Mouse (Mus musculus): ENCODE results near the gene Vps41. TPM values are rescaled to one million over a fixed set of nuclear protein-coding genes. Genes with fewer than 3 reads are reported as not detected.

Vps41 gene
- polyA plus RNA-seq, 2 experiments: 9.6 to 22.9 TPM

- 65% methylated on average over 5 of the region's 5 CpGs for WGBS (ENCODE audit: insufficient replicate concordance)
- Histone ChIP-seq H3K36me3 (replicated peaks; ENCODE audit: control insufficient read depth, insufficient read depth, low read depth) (no peaks in the 10 kb centered on the region), H3K4me3 (ENCODE audit: insufficient read depth in 1 of 2, low read depth in 2 of 2, low read length in 2 of 2) (no peak overlapping the region), H3K4me1 (replicated peaks; ENCODE audit: control insufficient read depth in 2 of 2, insufficient read depth in 2 of 2, low read length in 1 of 2) (no peaks in the 10 kb centered on the region), H3K27ac (no peak overlapping the region), H3K4me2 (ENCODE audit: low read depth) (no peak overlapping the region), H3K27me3 (ENCODE audit: control insufficient read depth, insufficient read depth, low read length) (no peaks in the 10 kb centered on the region), H3K9ac (replicated peaks) (no peak overlapping the region), H3K9me3 (ENCODE audit: control insufficient read depth, low read length) (no peaks in the 10 kb centered on the region)
- no peak for TF ChIP-seq EP300 (IDR thresholded peaks at IDR 0.05; ENCODE audit: low read depth)
- no peak for TF ChIP-seq CTCF (IDR thresholded peaks at IDR 0.05; ENCODE audit: low read depth)
- no peak for ATAC-seq (ENCODE audit: insufficient read depth)
- DNase-seq (ENCODE audit: low read depth in 3 of 3, low spot score in 3 of 3): no peak
Observed at GRCm38 (mm10) chr13:18759361-18760056, 42.4 kb downstream of the Vps41 start.

DNA sequence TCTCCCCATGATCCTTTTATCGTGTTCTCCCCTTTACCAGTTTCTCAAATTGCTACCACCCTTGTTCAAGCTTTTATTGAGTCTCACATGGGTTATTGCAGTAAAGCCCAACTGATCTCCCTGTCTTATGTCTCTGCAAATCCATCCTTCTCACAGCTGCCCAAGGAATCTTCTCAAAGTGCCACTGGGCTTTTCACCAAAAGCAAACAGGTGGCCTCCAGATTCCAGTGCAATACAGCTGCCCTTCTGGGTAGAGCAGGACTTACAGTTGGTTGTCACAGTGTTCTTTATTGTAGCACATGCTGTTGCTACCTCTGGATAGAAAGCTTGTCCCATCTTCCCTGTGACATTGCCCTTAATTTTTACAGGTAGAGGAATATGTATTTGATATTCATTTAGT, 44.4 kb downstream of the Vps41 start:
- Histone ChIP-seq H3K9ac (replicated peaks) (no peak overlapping the region), H3K4me3 (ENCODE audit: insufficient read depth in 1 of 2, low read depth in 2 of 2, low read length in 2 of 2) (no peak overlapping the region), H3K4me1 (replicated peaks; ENCODE audit: control insufficient read depth in 2 of 2, insufficient read depth in 2 of 2, low read length in 1 of 2) (no peaks in the 10 kb centered on the region), H3K36me3 (replicated peaks; ENCODE audit: control insufficient read depth, insufficient read depth, low read depth) (no peaks in the 10 kb centered on the region), H3K27me3 (ENCODE audit: control insufficient read depth, insufficient read depth, low read length) (no peaks in the 10 kb centered on the region), H3K4me2 (ENCODE audit: low read depth) (no peak overlapping the region), H3K9me3 (ENCODE audit: control insufficient read depth, low read length) (no peaks in the 10 kb centered on the region), H3K27ac (no peak overlapping the region)
- ATAC-seq (ENCODE audit: insufficient read depth) (no peak), DNase-seq (ENCODE audit: low read depth in 3 of 3, low spot score in 3 of 3) (no peak)
- 67% methylated on average over 1 of the region's 1 CpGs for WGBS (ENCODE audit: insufficient replicate concordance)
- TF ChIP-seq EP300 (IDR thresholded peaks at IDR 0.05; ENCODE audit: low read depth) (no peak), CTCF (IDR thresholded peaks at IDR 0.05; ENCODE audit: low read depth) (no peak)

GRCm38 (mm10) chr13:18767893-18768292, 50.8 kb downstream of the Vps41 start:
- Histone ChIP-seq H3K9me3 (ENCODE audit: control insufficient read depth, low read length) (no peaks in the 10 kb centered on the region), H3K27me3 (ENCODE audit: control insufficient read depth, insufficient read depth, low read length) (no peaks in the 10 kb centered on the region), H3K4me1 (replicated peaks; ENCODE audit: control insufficient read depth in 2 of 2, insufficient read depth in 2 of 2, low read length in 1 of 2) (no peaks in the 10 kb centered on the region), H3K9ac (replicated peaks) (no peak overlapping the region), H3K4me3 (ENCODE audit: insufficient read depth in 1 of 2, low read depth in 2 of 2, low read length in 2 of 2) (no peak overlapping the region), H3K4me2 (ENCODE audit: low read depth) (no peak overlapping the region), H3K36me3 (replicated peaks; ENCODE audit: control insufficient read depth, insufficient read depth, low read depth) (no peaks in the 10 kb centered on the region), H3K27ac (no peak overlapping the region)
- 13% methylated on average over 2 of the region's 2 CpGs for WGBS (ENCODE audit: insufficient replicate concordance)
- TF ChIP-seq CTCF (IDR thresholded peaks at IDR 0.05; ENCODE audit: low read depth) (no peak), EP300 (IDR thresholded peaks at IDR 0.05; ENCODE audit: low read depth) (no peak)
- DNase-seq (ENCODE audit: low read depth in 3 of 3, low spot score in 3 of 3) (no peak), ATAC-seq (ENCODE audit: insufficient read depth) (no peak)

DNA sequence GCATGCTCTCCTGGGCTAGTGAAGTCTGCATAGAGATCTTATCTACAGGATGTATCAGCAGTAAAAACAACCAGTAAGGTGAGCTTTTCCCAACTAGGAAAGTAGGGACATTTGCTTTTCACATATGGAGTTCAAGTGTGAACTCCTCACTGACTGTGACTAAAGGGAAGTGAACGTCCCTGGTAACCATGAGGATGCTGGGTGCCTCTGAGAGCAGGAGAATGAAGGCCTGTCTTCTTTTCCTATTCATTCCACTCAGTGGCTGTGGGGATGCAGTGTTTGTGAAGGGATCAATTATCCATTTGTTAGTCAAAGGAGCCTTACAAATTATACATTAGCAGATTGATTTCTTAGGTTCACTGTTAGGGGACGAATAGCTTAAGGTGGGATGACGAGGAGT, 51.4 kb downstream of the Vps41 start:
- no peak for TF ChIP-seq EP300 (IDR thresholded peaks at IDR 0.05; ENCODE audit: low read depth)
- no peak for TF ChIP-seq CTCF (IDR thresholded peaks at IDR 0.05; ENCODE audit: low read depth)
- WGBS (ENCODE audit: insufficient replicate concordance): 68% methylated on average over 3 of the region's 3 CpGs
- H3K4me3 ChIP-seq (ENCODE audit: insufficient read depth in 1 of 2, low read depth in 2 of 2, low read length in 2 of 2): no peak overlapping the region
- no peaks in the 10 kb centered on the region for H3K9me3 ChIP-seq (ENCODE audit: control insufficient read depth, low read length)
- no peak for DNase-seq (ENCODE audit: low read depth in 3 of 3, low spot score in 3 of 3)
- no peaks in the 10 kb centered on the region for H3K4me1 ChIP-seq (replicated peaks; ENCODE audit: control insufficient read depth in 2 of 2, insufficient read depth in 2 of 2, low read length in 1 of 2)
- no peak overlapping the region for H3K9ac ChIP-seq (replicated peaks)
- H3K27me3 ChIP-seq (ENCODE audit: control insufficient read depth, insufficient read depth, low read length): no peaks in the 10 kb centered on the region
- no peak overlapping the region for H3K27ac ChIP-seq
- no peak for ATAC-seq (ENCODE audit: insufficient read depth)
- no peaks in the 10 kb centered on the region for H3K36me3 ChIP-seq (replicated peaks; ENCODE audit: control insufficient read depth, insufficient read depth, low read depth)
- H3K4me2 ChIP-seq (ENCODE audit: low read depth): no peak overlapping the region

GRCm38 (mm10) chr13:18773437-18774198, 56.5 kb downstream of the Vps41 start:
- Histone ChIP-seq H3K4me2 (ENCODE audit: low read depth) (no peak overlapping the region), H3K4me1 (replicated peaks; ENCODE audit: control insufficient read depth in 2 of 2, insufficient read depth in 2 of 2, low read length in 1 of 2) (no peaks in the 10 kb centered on the region), H3K27ac (no peak overlapping the region), H3K27me3 (ENCODE audit: control insufficient read depth, insufficient read depth, low read length) (no peaks in the 10 kb centered on the region), H3K9me3 (ENCODE audit: control insufficient read depth, low read length) (no peaks in the 10 kb centered on the region), H3K4me3 (ENCODE audit: insufficient read depth in 1 of 2, low read depth in 2 of 2, low read length in 2 of 2) (no peak overlapping the region), H3K36me3 (replicated peaks; ENCODE audit: control insufficient read depth, insufficient read depth, low read depth) (no peaks in the 10 kb centered on the region), H3K9ac (replicated peaks) (no peak overlapping the region)
- 72% methylated on average over 8 of the region's 8 CpGs for WGBS (ENCODE audit: insufficient replicate concordance)
- no peak for ATAC-seq (ENCODE audit: insufficient read depth)
- DNase-seq (ENCODE audit: low read depth in 3 of 3, low spot score in 3 of 3): no peak
- TF ChIP-seq CTCF (IDR thresholded peaks at IDR 0.05; ENCODE audit: low read depth): no peak
- TF ChIP-seq EP300 (IDR thresholded peaks at IDR 0.05; ENCODE audit: low read depth): no peak

Measured in liver, embryonic 14.5 days (tissue).